Mouse (Mus musculus): ENCODE measurements around the gene Chst5. TPM values are rescaled to one million over a fixed set of nuclear protein-coding genes. Genes with fewer than 3 reads are reported as not detected.

Gene Chst5
- total RNA-seq, 2 experiments from 2014 or later = 1.6 to 1.7 TPM

- intact Hi-C loops (cut with DNase I; ENCODE audit: low total_unique reads) = no loop called here
Measured at GRCm38 (mm10) chr8:111932580-111933336, 22.5 kb upstream of the Chst5 start.

GRCm38 (mm10) chr8:111931721-111932120 lies 21.5 kb upstream of the Chst5 start:
- intact Hi-C loops (cut with DNase I; ENCODE audit: low total_unique reads) = no loop called here
- DNase-seq = no peak

More at GRCm38 (mm10) chr8:111932580-111933336, 22.5 kb upstream of the Chst5 start:
- DNase-seq = peak; percentile 75

- intact Hi-C loops (cut with DNase I; ENCODE audit: low total_unique reads) = loop anchor here (5.0 kb wide), 1 partner anchor 42 kb away; no protein-coding TSS in a partner anchor
Measured at GRCm38 (mm10) chr8:111929648-111930344, 19.5 kb upstream of the Chst5 start.

GRCm38 (mm10) chr8:111924976-111925375 lies 14.7 kb upstream of the Chst5 start:
- intact Hi-C loops (cut with DNase I; ENCODE audit: low total_unique reads) = loop anchor here (5.0 kb wide), 1 partner anchor 38 kb away; no protein-coding TSS in a partner anchor
- no peak for DNase-seq

More at GRCm38 (mm10) chr8:111929648-111930344, 19.5 kb upstream of the Chst5 start:
- no peak for DNase-seq

GRCm38 (mm10) chr8:111923383-111923804 lies 13.1 kb upstream of the Chst5 start:
- intact Hi-C loops (cut with DNase I; ENCODE audit: low total_unique reads) = no loop called here
- DNase-seq = peak; percentile 45

GRCm38 (mm10) chr8:111920971-111921370 lies 10.7 kb upstream of the Chst5 start:
- no peak for DNase-seq
- intact Hi-C loops (cut with DNase I; ENCODE audit: low total_unique reads) = no loop called here

- no peak for DNase-seq
- intact Hi-C loops (cut with DNase I; ENCODE audit: low total_unique reads) = no loop called here
Measured at GRCm38 (mm10) chr8:111919663-111920062, 9.4 kb upstream of the Chst5 start.

GRCm38 (mm10) chr8:111912860-111913432 lies 2.7 kb upstream of the Chst5 start:
- intact Hi-C loops (cut with DNase I; ENCODE audit: low total_unique reads) = no loop called here
- DNase-seq = no peak

- no peak for DNase-seq
- intact Hi-C loops (cut with DNase I; ENCODE audit: low total_unique reads) = no loop called here
Measured at GRCm38 (mm10) chr8:111911572-111911971, 1.3 kb upstream of the Chst5 start.

GRCm38 (mm10) chr8:111905500-111906121 lies 4.6 kb downstream of the Chst5 start:
- intact Hi-C loops (cut with DNase I; ENCODE audit: low total_unique reads) = no loop called here
- DNase-seq = no peak

GRCm38 (mm10) chr8:111902080-111902479 lies 8.2 kb downstream of the Chst5 start:
- peak; percentile 79 for DNase-seq
- intact Hi-C loops (cut with DNase I; ENCODE audit: low total_unique reads) = no loop called here

GRCm38 (mm10) chr8:111898586-111898985 lies 11.7 kb downstream of the Chst5 start:
- intact Hi-C loops (cut with DNase I; ENCODE audit: low total_unique reads) = no loop called here
- DNase-seq = no peak

- intact Hi-C loops (cut with DNase I; ENCODE audit: low total_unique reads) = no loop called here
- DNase-seq = no peak
Measured at GRCm38 (mm10) chr8:111894955-111895354, 15.3 kb downstream of the Chst5 start.

GRCm38 (mm10) chr8:111892615-111893014 lies 17.6 kb downstream of the Chst5 start:
- no peak for DNase-seq
- intact Hi-C loops (cut with DNase I; ENCODE audit: low total_unique reads) = no loop called here

- no peak for DNase-seq
- intact Hi-C loops (cut with DNase I; ENCODE audit: low total_unique reads) = no loop called here
Measured at GRCm38 (mm10) chr8:111891983-111892382, 18.3 kb downstream of the Chst5 start.

GRCm38 (mm10) chr8:111890911-111891303 lies 19.3 kb downstream of the Chst5 start:
- intact Hi-C loops (cut with DNase I; ENCODE audit: low total_unique reads) = no loop called here
- DNase-seq = no peak

- DNase-seq = peak; percentile 13
- intact Hi-C loops (cut with DNase I; ENCODE audit: low total_unique reads) = loop anchor here (5.0 kb wide), 1 partner anchor 37 kb away; no protein-coding TSS in a partner anchor
Measured at GRCm38 (mm10) chr8:111889931-111890910, 20.0 kb downstream of the Chst5 start.

GRCm38 (mm10) chr8:111888091-111888650 lies 22.1 kb downstream of the Chst5 start:
- intact Hi-C loops (cut with DNase I; ENCODE audit: low total_unique reads) = loop anchor here (5.0 kb wide), 1 partner anchor 39 kb away; no protein-coding TSS in a partner anchor

More at GRCm38 (mm10) chr8:111888091-111888650, 22.1 kb downstream of the Chst5 start:
- DNase-seq = no peak

Data from gastrocnemius, postnatal 14 days (tissue).